11 mouse cellular contexts compared by ENCODE assay signal in the genomic region with DNA sequence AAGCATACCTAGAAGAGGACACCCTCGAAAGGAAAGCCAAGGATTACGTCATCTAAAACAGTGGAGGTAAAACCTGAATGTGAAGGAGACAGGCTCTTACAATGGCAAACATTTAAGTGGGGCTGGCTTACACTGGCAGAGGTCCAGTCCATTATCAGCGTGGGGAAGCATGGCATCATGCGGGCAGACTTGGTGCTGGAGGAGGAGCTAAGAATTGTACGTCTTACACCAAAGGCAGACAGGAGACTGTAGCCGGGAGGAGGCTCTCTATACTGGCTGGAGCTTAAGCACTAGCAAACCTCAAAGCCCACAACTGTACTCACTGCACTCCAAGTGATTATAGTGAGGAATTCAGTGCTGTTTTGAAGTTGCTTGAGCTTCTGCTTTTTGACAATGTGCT.
DNase-seq lines count a peak whose midpoint lies in the region; ATAC-seq and TF ChIP-seq lines count a peak whose summit lies in the region.
"Had no signal": no experiment of that assay in that cellular context is flagged by ENCODE, and none has a peak within 500 bp of the region (broad histone marks: within the 10 kb centered on the region; RNA-seq: fewer than 3 reads in every experiment).

No protein-coding gene starts in this region.

- no peaks in the 10 kb centered on the region for H3K9me3 ChIP-seq in heart, embryonic 16.5 days (replicated peaks; ENCODE audit: control insufficient read depth, low read length)
- no peaks in the 10 kb centered on the region for H3K9me3 ChIP-seq in embryonic facial prominence, embryonic 15.5 days (replicated peaks)
- no peaks in the 10 kb centered on the region for H3K9me3 ChIP-seq in liver, embryonic 15.5 days (replicated peaks)

- ATAC-seq in heart, embryonic 16.5 days (replicated peaks; ENCODE audit: extremely low read depth, insufficient read depth, low FRiP score) = peak; percentile 69
- ATAC-seq in embryonic facial prominence, embryonic 15.5 days (ENCODE audit: insufficient number of reproducible peaks, low FRiP score, low TSS enrichment, low read depth) = no peak; the same call in 1 of the 2 replicates
- ATAC-seq in liver, embryonic 15.5 days (ENCODE audit: insufficient read depth) = 0 out of 2 replicates have a peak, but pooled peaks have one; percentile 23
- ATAC-seq: hindbrain, postnatal 0 days had no signal

- H3K4me2 ChIP-seq in heart, embryonic 16.5 days (ENCODE audit: low read depth, low read length) = peak overlapping the region; percentile 39; the same call in 1 of the 2 replicates
- no peak overlapping the region for H3K4me2 ChIP-seq in embryonic facial prominence, embryonic 15.5 days (replicated peaks)
- H3K4me2 ChIP-seq in liver, embryonic 15.5 days = peak overlapping the region; percentile 13; the same call in 1 of the 2 replicates

- peak overlapping the region; percentile 38; the same call in 1 of the 2 replicates for H3K27ac ChIP-seq in heart, embryonic 16.5 days (ENCODE audit: low read length)
- H3K27ac ChIP-seq in embryonic facial prominence, embryonic 15.5 days (replicated peaks) = 0 out of 2 replicates have a peak overlapping the region, but pooled peaks have one; percentile 22
- H3K27ac ChIP-seq in liver, embryonic 15.5 days (replicated peaks) = peak overlapping the region; percentile 56
- H3K27ac ChIP-seq in cerebellum, adult 2 months (ENCODE audit: insufficient read depth, low read length) = no peak overlapping the region
- H3K27ac ChIP-seq: hindbrain, postnatal 0 days; kidney, postnatal 0 days had no signal

- no peak for TF ChIP-seq POLR2A in cerebellum, adult 2 months (IDR thresholded peaks at IDR 0.05; ENCODE audit: borderline replicate concordance, insufficient read depth, low read length)

- TF ChIP-seq CTCF in cerebellum, adult 2 months (IDR thresholded peaks at IDR 0.05; ENCODE audit: borderline replicate concordance, insufficient read depth, low read depth, low read length) = no peak

- DNase-seq in heart, adult 9 months (ENCODE audit: low spot score in 2 of 2) = no peak
- peak; percentile 60 to 62 for DNase-seq in lung, postnatal 4 days
- no peak for DNase-seq in kidney, postnatal 4 days
- DNase-seq in cerebellum, adult 2 months = no peak
- DNase-seq: cerebellum, adult 9-11 months; thymus, postnatal 25 days had no signal

- H3K9ac ChIP-seq in heart, embryonic 16.5 days (ENCODE audit: low read length) = no peak overlapping the region
- H3K9ac ChIP-seq in embryonic facial prominence, embryonic 15.5 days = no peak overlapping the region
- H3K9ac ChIP-seq in liver, embryonic 15.5 days = no peak overlapping the region

- 20% methylated on average over 6 of the region's 6 CpGs for WGBS in heart, embryonic 16.5 days
- whole genome bisulfite sequencing in embryonic facial prominence, embryonic 15.5 days = 49% methylated on average over 6 of the region's 6 CpGs
- 25% methylated on average over 6 of the region's 6 CpGs for WGBS in liver, embryonic 15.5 days (ENCODE audit: insufficient replicate concordance)
- 21% methylated on average over 6 of the region's 6 CpGs for WGBS in cerebellum, adult 2 months

- H3K27me3 ChIP-seq in heart, embryonic 16.5 days (ENCODE audit: control insufficient read depth, insufficient read depth, low read length) = no peaks in the 10 kb centered on the region
- H3K27me3 ChIP-seq in embryonic facial prominence, embryonic 15.5 days = no peaks in the 10 kb centered on the region
- no peaks in the 10 kb centered on the region for H3K27me3 ChIP-seq in liver, embryonic 15.5 days
- no peaks in the 10 kb centered on the region for H3K27me3 ChIP-seq in cerebellum, adult 2 months (ENCODE audit: control insufficient read depth, insufficient read depth, low read length)

- peaks cover 7% of the 10 kb centered on the region for H3K4me1 ChIP-seq in heart, embryonic 16.5 days (ENCODE audit: control insufficient read depth, insufficient read depth, low read length)
- peaks cover 12% of the 10 kb centered on the region for H3K4me1 ChIP-seq in embryonic facial prominence, embryonic 15.5 days
- peaks cover 8% of the 10 kb centered on the region for H3K4me1 ChIP-seq in liver, embryonic 15.5 days (replicated peaks)
- peaks cover 7% of the 10 kb centered on the region; the same call in 1 of the 2 replicates for H3K4me1 ChIP-seq in cerebellum, adult 2 months (ENCODE audit: control insufficient read depth, insufficient read depth, low read length)

- H3K4me3 ChIP-seq in heart, embryonic 16.5 days (ENCODE audit: low read length) = no peak overlapping the region
- H3K4me3 ChIP-seq in embryonic facial prominence, embryonic 15.5 days (replicated peaks) = no peak overlapping the region
- no peak overlapping the region for H3K4me3 ChIP-seq in liver, embryonic 15.5 days (replicated peaks)
- H3K4me3 ChIP-seq in cerebellum, adult 2 months (replicated peaks; ENCODE audit: insufficient read depth, low read depth, low read length) = no peak overlapping the region

- no peaks in the 10 kb centered on the region for H3K36me3 ChIP-seq in heart, embryonic 16.5 days (ENCODE audit: control insufficient read depth, insufficient read depth)
- no peaks in the 10 kb centered on the region for H3K36me3 ChIP-seq in embryonic facial prominence, embryonic 15.5 days
- no peaks in the 10 kb centered on the region for H3K36me3 ChIP-seq in liver, embryonic 15.5 days (replicated peaks)

Comparison
In these comparisons a context has a peak if more than half of its experiments do, and no peak if none do; other contexts are left out.
1. DNase-seq: peak in lung, postnatal 4 days (2 of 2); none in heart, adult 9 months (0 of 2), kidney, postnatal 4 days (0 of 2) and cerebellum, adult 2 months (0 of 2).